10 mouse cellular contexts compared by ENCODE assay signal in the genomic region with DNA sequence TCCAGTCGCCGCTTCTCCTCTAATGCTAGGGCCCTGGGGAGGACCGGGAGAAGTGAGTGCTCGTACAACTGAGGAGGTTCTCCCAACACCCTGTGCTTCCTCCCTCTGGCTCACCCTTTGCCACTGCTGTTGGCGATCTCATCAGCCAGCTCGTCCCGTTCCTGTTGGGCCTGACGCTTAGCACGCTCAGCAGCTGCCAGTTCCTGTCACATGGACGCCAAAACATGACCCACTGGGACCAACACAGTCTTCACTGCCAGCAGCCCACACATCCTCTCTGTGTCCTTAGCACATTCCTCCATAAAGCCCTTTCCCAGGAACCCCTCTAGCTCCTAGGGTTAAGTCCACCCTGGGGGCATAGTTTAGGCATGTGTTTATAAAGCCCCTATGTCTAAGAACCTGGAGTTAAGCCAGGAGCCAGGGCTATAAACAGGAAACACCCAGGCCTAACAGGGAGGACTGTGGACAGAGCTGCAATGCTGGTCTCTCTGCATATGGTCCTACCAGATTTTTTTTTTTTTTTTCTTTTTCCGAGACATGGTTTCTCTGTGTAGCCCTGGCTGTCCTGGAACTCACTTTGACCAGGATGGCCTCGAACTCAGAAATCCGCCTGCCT. TPM values are rescaled to one million over a fixed set of nuclear protein-coding genes. Genes with fewer than 3 reads are reported as not detected.
A peak's percentile ranks its signal among the peaks of the same experiment; 100 is the strongest.
DNase-seq lines count a peak whose midpoint lies in the region; ATAC-seq lines count a peak whose summit lies in the region.
"Had no signal": no experiment of that assay in that cellular context is flagged by ENCODE, and none has a peak within 500 bp of the region (broad histone marks: within the 10 kb centered on the region; RNA-seq: fewer than 3 reads in every experiment).

No protein-coding gene starts in this region.

- H3K36me3 ChIP-seq in limb, embryonic 13.5 days: peaks cover 99% of the 10 kb centered on the region

- DNase-seq in cerebellum, postnatal 10 days: peak; percentile 63 to 69
- DNase-seq in cerebellum, adult 11-12 months: no peak
- peak; percentile 33 to 78 for DNase-seq in urinary bladder, postnatal 36 days (ENCODE audit: low spot score in 2 of 2)
- no peak for DNase-seq in urinary bladder, adult 2 months (ENCODE audit: low spot score)
- no peak for DNase-seq in frontal cortex, postnatal 14 days (ENCODE audit: low spot score in 2 of 2)
- DNase-seq in c-Kit-positive CD71-positive TER-119-positive erythroid progenitor cells, embryonic 14.5 days (ENCODE audit: low spot score): no peak
- DNase-seq in frontal cortex, postnatal 36 days (ENCODE audit: low spot score in 2 of 2): no peak

- peaks cover 21% of the 10 kb centered on the region for H3K4me1 ChIP-seq in limb, embryonic 13.5 days
- H3K4me1 ChIP-seq: midbrain, embryonic 12.5 days had no signal

- peak; percentile 60 for ATAC-seq in limb, embryonic 13.5 days (ENCODE audit: low FRiP score, low read depth)

- 65% methylated on average over 13 of the region's 13 CpGs for WGBS in limb, embryonic 13.5 days

- H3K4me3 ChIP-seq in limb, embryonic 13.5 days: no peak overlapping the region
- H3K4me3 ChIP-seq: midbrain, embryonic 12.5 days had no signal

- H3K27me3 ChIP-seq in limb, embryonic 13.5 days: no peaks in the 10 kb centered on the region
- H3K27me3 ChIP-seq: midbrain, embryonic 12.5 days had no signal

- H3K4me2 ChIP-seq in limb, embryonic 13.5 days (replicated peaks): no peak overlapping the region
- H3K4me2 ChIP-seq: midbrain, embryonic 12.5 days had no signal

- H3K9ac ChIP-seq in limb, embryonic 13.5 days: no peak overlapping the region
- H3K9ac ChIP-seq: midbrain, embryonic 12.5 days had no signal

- peak overlapping the region; percentile 78 for H3K27ac ChIP-seq in limb, embryonic 13.5 days
- H3K27ac ChIP-seq: midbrain, embryonic 12.5 days had no signal

- no peaks in the 10 kb centered on the region for H3K9me3 ChIP-seq in limb, embryonic 13.5 days
- H3K9me3 ChIP-seq: midbrain, embryonic 12.5 days had no signal

RNA-seq across cellular contexts. Expression of a gene that starts 7.7 kb away (rescaled TPM):
- 0.29 and 0.72 TPM in 2 replicates for polyA plus RNA-seq in urinary bladder, adult 2 months (2012; rRNA removed)
- polyA plus RNA-seq in limb, embryonic 13.5 days (2015; fragmentation: Nextera tagmentation; extraction: Ambion mirVana): 0.18 TPM in 1 of 2 replicates, not detected in the other
- polyA plus RNA-seq: heart, embryonic 14.5 days had no signal

RNA-seq across cellular contexts. Expression of a gene that starts 35.7 kb away (rescaled TPM):
- polyA plus RNA-seq in urinary bladder, adult 2 months (2012; rRNA removed): 4.6 and 5.5 TPM in 2 replicates
- polyA plus RNA-seq in limb, embryonic 13.5 days (2015; fragmentation: Nextera tagmentation; extraction: Ambion mirVana): not detected in 2 replicates
- polyA plus RNA-seq: heart, embryonic 14.5 days; midbrain, embryonic 12.5 days had no signal

Comparison
In these comparisons a context has a peak if more than half of its experiments do, and no peak if none do; other contexts are left out.
1. DNase-seq: peak in cerebellum, postnatal 10 days (2 of 2) and urinary bladder, postnatal 36 days (2 of 2); none in cerebellum, adult 11-12 months (single experiment), urinary bladder, adult 2 months (single experiment), frontal cortex, postnatal 14 days (0 of 2), c-Kit-positive CD71-positive TER-119-positive erythroid progenitor cells, embryonic 14.5 days (single experiment) and frontal cortex, postnatal 36 days (0 of 2).